Mouse (Mus musculus) kidney, adult 11 months (tissue): ENCODE results near the gene Rcsd1.

Source experiments
- DNase-seq: peaks from one replicate; pipeline ENCODE4 v3.0.0; 2022

Gene Rcsd1

GRCm38 (mm10) chr1:165716426-165716825, 6.9 kb upstream of the Rcsd1 start:
- DNase-seq = no peak

GRCm38 (mm10) chr1:165713798-165714197, 4.2 kb upstream of the Rcsd1 start:
- DNase-seq = no peak

GRCm38 (mm10) chr1:165711914-165712313, 2.4 kb upstream of the Rcsd1 start:
- DNase-seq = no peak

- no peak for DNase-seq
Measured at GRCm38 (mm10) chr1:165708686-165709380, 724 bp downstream of the Rcsd1 start.

GRCm38 (mm10) chr1:165707640-165708322, 1.8 kb downstream of the Rcsd1 start:
- peak; percentile 47 for DNase-seq

GRCm38 (mm10) chr1:165707241-165707639, 2.3 kb downstream of the Rcsd1 start:
- DNase-seq = no peak

- DNase-seq = no peak
Measured at GRCm38 (mm10) chr1:165706492-165706891, 3.1 kb downstream of the Rcsd1 start.

GRCm38 (mm10) chr1:165705868-165706348, 3.6 kb downstream of the Rcsd1 start:
- DNase-seq = no peak

GRCm38 (mm10) chr1:165705368-165705767, 4.2 kb downstream of the Rcsd1 start:
- DNase-seq = no peak

GRCm38 (mm10) chr1:165704841-165705240, 4.7 kb downstream of the Rcsd1 start:
- no peak for DNase-seq

- no peak for DNase-seq
Measured at GRCm38 (mm10) chr1:165702221-165703031, 7.1 kb downstream of the Rcsd1 start.

GRCm38 (mm10) chr1:165701562-165701961, 8.0 kb downstream of the Rcsd1 start:
- DNase-seq = no peak

- DNase-seq = no peak
Measured at GRCm38 (mm10) chr1:165700933-165701518, 8.5 kb downstream of the Rcsd1 start.

GRCm38 (mm10) chr1:165700376-165700815, 9.2 kb downstream of the Rcsd1 start:
- no peak for DNase-seq

- DNase-seq = no peak
Measured at GRCm38 (mm10) chr1:165697701-165698100, 11.9 kb downstream of the Rcsd1 start.

- DNase-seq = no peak
Measured at GRCm38 (mm10) chr1:165696870-165697269, 12.7 kb downstream of the Rcsd1 start.

GRCm38 (mm10) chr1:165696040-165696439, 13.5 kb downstream of the Rcsd1 start:
- DNase-seq = no peak

GRCm38 (mm10) chr1:165695392-165696014, 14.1 kb downstream of the Rcsd1 start:
- peak; percentile 28 for DNase-seq

GRCm38 (mm10) chr1:165693856-165694255, 15.7 kb downstream of the Rcsd1 start:
- no peak for DNase-seq

GRCm38 (mm10) chr1:165691516-165691915, 18.0 kb downstream of the Rcsd1 start:
- peak; percentile 57 for DNase-seq

- no peak for DNase-seq
Measured at GRCm38 (mm10) chr1:165689845-165690244, 19.7 kb downstream of the Rcsd1 start.

GRCm38 (mm10) chr1:165687861-165688260, 21.7 kb downstream of the Rcsd1 start:
- DNase-seq = no peak

GRCm38 (mm10) chr1:165686963-165687362, 22.6 kb downstream of the Rcsd1 start:
- no peak for DNase-seq
